Mouse (Mus musculus) naive thymus-derived CD4-positive, alpha-beta T cell, adult 2 months (primary cell): ENCODE results near the gene Rps26.
"Not testable (repeated sequence)": the region's sequence is repeated elsewhere in the genome, so short reads cannot be mapped to it uniquely, and the experiment has no call there.

ENCODE experiments used
- DNase-seq: peaks from one replicate; pipeline ENCODE4 v3.0.0-alpha.2; 2011; ENCODE audit warnings: low read depth

Rps26 gene

DNA sequence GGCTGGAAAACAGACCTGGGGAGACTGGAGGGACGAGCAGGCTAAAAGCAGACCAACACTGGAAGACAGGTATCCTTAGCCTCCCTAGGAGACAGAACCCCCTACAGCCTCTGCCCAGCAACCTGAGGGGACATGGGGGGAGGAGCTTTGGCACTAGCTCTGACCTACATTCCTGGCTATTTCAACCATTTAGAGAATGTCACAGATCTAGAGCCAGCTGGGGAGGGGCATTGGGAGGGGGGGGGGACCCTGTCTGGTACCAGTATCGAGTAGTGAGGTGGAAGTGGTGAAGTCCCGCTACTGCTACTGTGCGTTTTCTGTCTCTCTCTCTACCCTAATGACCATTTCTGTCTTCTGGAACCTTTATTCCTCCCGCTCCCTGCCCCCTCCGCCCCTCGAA, 15.3 kb upstream of the Rps26 start:
- no peak for DNase-seq

DNA sequence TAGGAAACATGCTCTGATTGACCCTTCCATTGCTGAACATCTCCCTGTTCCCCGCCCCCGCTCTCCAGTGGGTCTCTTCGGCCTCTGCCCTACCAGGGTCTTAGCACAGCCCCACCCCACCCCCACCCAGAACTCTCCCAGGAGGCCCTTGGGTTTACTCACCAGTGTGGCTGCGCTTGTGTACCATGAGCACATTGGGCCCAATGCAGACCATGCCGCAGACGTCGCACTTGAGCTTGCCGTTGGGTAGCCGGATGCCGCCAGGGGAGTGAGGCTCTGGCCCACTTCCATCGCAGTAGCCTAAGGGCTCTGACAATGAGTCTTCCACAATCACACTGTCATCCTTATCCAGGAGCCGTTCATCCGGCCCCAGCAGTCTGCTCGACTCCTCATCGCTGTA, 14.3 kb upstream of the Rps26 start:
- no peak for DNase-seq

GRCm38 (mm10) chr10:128639999-128640398, 13.5 kb upstream of the Rps26 start:
- DNase-seq, result no peak

- peak; percentile 91 for DNase-seq
These were observed 10.5 kb upstream of the Rps26 start for GRCm38 (mm10) chr10:128637011-128637410.

DNA sequence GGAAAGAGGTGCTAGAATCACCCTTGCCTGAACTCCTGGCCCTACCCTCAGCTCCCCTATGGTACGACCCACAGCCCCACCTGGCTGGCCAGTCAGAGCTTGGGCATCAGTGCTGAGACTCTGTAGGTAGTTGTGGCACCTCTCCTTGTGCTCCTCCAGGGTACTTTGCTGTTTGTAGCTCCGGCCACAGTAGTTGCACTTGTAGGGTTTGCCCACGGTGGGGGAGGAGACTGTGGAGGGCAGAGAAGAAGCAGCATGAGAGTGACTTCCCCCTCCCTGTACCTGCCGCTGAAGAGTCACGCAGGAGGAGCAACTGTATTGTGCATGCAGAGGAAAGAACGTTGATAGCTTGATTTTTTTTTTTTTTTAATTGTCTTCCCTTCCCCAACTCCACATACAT, 10.0 kb upstream of the Rps26 start:
- no peak for DNase-seq

DNA sequence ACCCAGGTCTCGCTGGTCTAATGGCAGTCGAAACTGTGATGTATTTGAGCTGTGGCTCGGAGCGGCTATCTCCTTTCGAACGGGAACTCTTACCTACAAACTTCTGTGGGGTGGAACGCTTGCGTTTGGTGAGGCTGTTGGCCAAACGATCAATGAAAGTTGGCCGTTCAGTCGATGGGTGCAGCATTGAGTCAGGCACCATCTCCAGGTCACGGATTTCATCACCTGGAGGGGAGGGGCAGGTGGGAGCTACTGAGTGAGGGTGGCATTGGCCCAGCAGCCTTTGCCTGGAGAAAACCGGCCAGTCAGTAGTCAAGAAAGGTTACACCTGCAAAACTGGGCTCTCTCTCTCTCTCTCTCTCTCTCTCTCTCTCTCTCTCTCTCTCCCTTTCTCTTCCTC, 9.2 kb upstream of the Rps26 start:
- DNase-seq, result no peak

DNA sequence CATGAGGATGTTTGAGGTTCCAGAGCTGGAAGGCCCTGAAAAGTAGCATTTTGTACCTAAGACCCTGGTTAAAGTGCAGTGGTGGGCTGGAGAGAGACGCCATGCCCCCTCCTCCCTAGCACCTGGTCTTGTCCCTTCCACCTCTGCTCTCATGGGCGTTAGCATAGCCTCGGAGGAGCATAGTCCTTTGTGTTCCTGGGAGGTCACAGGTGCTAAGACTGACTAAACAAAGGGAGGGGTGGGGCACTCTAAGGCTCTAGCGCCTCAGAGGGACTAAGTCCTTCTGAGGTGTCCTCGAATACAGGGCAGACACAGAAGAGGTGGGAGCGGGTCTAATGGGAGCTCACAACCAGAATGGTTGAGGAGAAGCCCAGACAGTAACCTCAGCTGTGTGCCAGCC, 5.0 kb upstream of the Rps26 start:
- DNase-seq, result no peak

GRCm38 (mm10) chr10:128630306-128630705, 3.8 kb upstream of the Rps26 start:
- not testable (repeated sequence) for DNase-seq

- DNase-seq, result no peak
These were observed 3.2 kb upstream of the Rps26 start for GRCm38 (mm10) chr10:128629746-128630145.

DNA sequence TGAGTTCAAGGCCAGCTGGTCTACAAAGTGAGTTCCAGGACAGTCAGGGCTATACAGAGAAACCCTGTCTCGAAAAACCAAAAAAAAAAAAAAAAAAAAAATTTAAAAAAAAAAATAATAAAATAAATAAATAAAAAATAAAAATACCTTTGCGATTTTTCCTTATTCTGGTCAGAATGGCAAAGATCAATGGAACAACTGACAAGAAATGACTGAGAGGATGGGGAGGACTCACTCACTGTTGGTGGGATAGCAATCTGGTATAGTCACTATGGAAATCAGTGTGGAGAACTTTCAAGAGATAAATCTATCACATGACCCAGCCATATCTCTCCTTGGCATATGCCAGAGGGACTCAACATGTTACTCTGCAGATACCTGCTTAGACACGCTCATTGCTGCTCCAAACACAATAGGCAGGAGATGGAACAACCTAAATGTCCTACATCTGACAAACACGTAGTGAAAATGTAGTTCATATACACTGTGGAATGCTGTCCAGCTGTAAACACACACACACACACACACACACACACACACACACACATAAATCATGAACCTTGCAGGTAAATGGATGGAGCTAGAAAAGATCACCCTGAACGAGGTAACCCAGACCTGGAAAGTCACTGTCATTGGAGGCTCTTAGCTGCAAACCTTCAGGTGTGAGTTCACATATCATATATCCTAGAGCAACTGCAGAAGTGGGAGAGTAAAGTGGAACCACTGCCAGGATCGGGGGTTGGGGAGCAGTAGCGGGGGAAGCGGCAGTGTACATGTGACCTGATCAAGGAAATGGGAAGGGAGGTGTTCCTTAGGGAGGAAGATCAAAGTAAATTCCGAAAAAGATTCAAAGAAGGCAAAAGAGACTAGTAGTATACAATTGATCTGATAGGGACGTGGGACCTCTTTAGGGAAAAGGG, 1.1 kb upstream of the Rps26 start:
- DNase-seq, result no peak

DNA sequence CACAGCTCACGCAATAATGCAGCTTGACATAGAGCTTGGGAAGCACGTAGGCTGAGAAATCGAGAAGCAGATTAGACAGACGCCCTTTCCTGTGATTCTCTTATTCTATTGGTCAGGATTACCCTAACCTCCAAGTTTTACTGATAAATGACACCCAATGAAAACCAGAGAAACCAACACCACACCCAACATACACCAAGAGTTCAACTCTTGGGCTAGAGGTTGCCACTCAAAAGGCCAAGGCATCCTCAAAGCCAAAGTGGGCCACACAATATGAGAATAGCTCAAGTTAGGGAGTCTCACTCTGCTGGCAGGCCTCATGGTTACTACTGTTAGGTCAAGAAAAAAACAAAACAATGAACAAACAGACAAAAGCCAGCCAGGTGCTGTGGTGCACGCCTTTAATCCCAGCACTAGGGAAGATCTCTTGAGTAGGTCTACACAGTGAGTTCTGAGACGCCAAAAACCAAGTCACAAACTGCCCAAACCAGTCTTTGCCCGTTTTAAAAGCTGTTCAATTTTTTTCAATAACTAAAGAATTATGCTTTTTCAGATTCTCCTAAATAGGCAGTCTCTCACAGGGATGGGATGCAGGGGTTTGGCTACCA, 1.2 kb downstream of the Rps26 start:
- no peak for DNase-seq

GRCm38 (mm10) chr10:128623106-128623613, 3.4 kb downstream of the Rps26 start:
- not testable (repeated sequence) for DNase-seq

DNA sequence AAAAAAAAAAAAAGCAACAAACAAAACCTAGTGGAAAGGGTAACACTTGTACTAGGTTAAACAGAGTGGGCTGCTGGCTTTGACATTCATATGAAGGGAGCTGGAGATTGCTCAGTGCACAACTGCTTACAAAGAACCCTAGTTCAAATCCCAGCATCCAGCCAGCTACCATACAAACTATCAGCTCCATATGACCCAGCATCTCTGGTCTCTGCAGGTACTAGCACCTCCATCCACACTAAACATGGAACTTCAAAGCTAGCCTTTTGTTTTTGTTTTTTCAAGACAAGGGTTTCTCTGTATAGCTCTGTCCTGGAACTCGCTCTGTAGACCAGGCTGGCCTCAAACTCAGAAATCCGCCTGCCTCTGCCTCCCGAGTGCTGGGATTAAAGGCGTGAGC, 3.8 kb downstream of the Rps26 start:
- no peak for DNase-seq

DNA sequence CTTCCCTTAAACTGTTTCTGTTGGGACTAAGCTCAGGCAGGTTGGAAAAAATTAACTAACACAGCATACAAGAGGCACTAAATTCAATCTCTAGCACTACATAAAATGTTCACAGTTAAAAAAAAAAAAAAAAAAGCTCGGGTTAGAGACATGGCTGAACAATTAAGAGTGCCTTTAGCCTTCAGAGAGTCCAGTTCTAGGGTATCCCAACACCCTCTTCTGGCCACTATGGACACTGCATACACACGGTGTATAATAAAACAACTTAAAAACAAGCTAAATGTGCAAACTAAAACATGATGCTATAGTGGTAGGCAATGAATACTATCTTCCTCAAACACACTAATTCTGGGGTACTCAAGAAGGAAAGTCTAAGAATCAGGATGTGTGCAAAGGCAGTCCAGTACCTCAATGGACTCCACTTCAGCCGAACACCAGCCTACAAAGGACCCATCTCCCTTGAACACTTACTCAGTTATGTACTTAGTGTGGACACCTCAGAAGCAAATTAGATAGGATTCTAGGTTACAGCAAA, 4.5 kb downstream of the Rps26 start:
- no peak for DNase-seq

DNA sequence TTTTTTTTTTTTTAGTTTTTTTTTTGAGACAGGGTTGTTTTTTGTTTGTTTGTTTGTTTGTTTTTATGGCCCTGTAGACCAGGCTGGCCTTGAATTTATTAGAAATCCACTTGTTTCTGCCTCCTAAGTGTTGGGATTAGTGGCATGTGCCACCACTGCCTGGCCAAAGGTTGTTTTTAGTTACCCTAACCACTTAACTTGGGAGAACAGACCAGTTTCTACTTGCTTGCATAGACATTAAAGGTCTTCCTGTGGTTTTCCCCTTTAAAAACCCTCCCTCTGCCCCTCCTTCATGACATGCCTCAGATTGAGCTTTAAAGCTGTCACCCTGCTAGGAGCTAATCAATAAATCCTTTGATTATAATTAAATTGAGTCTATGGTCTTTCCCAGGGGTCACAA, 6.3 kb downstream of the Rps26 start:
- DNase-seq, result no peak

- not testable (repeated sequence) for DNase-seq
These were observed 7.4 kb downstream of the Rps26 start for GRCm38 (mm10) chr10:128619148-128619547.

DNA sequence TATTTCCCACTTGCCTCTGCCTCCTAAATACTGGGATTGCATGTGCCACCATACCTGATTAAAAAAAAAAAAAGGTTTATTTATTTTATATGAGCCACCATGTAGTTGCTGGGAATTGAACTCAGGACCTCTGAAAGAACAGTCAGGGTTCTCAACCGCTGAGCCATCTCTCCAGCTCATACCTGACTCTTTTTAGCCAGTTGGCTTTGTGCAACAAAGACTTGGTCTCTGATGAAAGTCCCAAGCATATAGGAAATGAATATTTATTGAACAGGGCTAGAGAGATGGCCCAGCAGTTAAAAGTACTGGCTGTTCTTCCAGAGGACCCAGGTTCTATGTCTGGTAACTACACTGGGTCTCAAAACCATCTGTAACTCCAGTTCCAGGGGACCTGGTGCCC, 8.0 kb downstream of the Rps26 start:
- DNase-seq, result no peak

DNA sequence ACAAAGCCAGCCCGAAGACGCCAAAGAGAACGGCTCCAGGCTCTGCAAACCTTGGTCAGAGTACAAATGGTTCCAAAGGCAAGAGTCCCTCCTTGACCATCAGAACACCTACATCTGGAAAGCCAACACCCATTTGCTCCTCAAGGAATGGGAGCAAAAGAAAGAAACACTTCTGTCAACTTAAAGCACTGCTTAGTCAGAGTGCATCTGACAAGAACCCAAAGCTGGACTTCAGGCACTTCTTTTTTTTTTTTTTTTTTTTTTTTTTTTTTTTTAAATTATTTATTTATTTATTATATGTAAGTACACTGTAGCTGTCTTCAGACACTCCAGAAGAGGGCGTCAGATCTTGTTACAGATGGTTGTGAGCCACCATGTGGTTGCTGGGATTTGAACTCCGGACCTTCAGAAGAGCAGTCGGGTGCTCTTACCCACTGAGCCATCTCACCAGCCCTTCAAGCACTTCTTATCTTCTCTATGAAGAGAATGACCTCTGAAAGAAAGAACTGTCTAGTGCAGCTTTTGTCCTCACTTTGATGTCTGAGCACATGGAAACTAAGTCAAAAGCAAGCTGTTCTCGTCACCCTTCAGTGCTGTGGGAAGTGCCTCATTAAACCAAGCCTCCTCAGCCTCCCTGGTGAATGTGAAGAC, 10.6 kb downstream of the Rps26 start:
- not testable (repeated sequence) for DNase-seq

GRCm38 (mm10) chr10:128614934-128615333, 11.6 kb downstream of the Rps26 start:
- no peak for DNase-seq

DNA sequence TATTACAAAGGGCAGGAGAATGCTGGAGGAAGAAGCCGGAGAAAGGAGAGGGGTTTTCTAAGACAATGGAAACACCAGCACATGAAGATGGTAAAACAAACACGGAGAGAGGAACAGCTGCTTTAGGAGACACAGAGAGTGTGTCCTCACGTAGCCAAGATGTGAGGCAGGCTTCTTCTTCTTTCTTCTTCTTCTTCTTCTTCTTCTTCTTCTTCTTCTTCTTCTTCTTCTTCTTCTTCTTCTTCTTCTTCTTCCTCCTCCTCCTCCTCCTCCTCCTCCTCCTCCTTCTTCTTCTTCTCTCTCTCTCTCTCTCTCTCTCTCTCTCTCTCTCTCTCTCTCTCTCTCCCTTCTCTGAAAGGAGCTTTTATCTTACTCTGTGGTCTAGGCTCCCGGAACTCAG, 12.7 kb downstream of the Rps26 start:
- not testable (repeated sequence) for DNase-seq

DNA sequence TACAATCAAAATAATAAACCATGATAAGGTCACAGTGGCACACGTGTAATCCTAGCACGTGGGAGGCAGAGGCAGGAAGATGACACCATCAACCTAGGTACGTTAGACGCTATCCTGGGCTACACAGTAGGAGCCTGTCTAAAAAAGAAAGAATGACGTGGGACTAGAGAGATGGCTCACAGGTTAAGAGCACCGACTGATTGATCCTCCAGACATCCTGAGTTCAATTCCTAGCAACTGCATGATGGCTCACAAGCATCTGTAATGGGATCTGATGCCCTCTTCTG, 13.4 kb downstream of the Rps26 start:
- no peak for DNase-seq

GRCm38 (mm10) chr10:128612433-128613153, 14.0 kb downstream of the Rps26 start:
- peak; percentile 91 for DNase-seq
